Mouse (Mus musculus): ENCODE measurements around the gene Camk1g.
A peak's percentile ranks its signal among the peaks of the same experiment; 100 is the strongest.

Camk1g gene

GRCm38 (mm10) chr1:193334546-193334945 lies 35.6 kb downstream of the Camk1g start:
- DNase-seq (ENCODE audit: low read depth in 2 of 2, low spot score in 2 of 2): no peak

GRCm38 (mm10) chr1:193333776-193334175 lies 36.3 kb downstream of the Camk1g start:
- no peak for DNase-seq (ENCODE audit: low read depth in 2 of 2, low spot score in 2 of 2)

- no peak for DNase-seq (ENCODE audit: low read depth in 2 of 2, low spot score in 2 of 2)
Measured at GRCm38 (mm10) chr1:193332671-193333070, 37.4 kb downstream of the Camk1g start.

GRCm38 (mm10) chr1:193332018-193332417 lies 38.1 kb downstream of the Camk1g start:
- DNase-seq (ENCODE audit: low read depth in 2 of 2, low spot score in 2 of 2): no peak

GRCm38 (mm10) chr1:193330626-193331025 lies 39.5 kb downstream of the Camk1g start:
- no peak for DNase-seq (ENCODE audit: low read depth in 2 of 2, low spot score in 2 of 2)

- peak; percentile 69 for DNase-seq (ENCODE audit: low read depth in 2 of 2, low spot score in 2 of 2)
Measured at GRCm38 (mm10) chr1:193330172-193330571, 39.9 kb downstream of the Camk1g start.

GRCm38 (mm10) chr1:193329557-193329956 lies 40.5 kb downstream of the Camk1g start:
- DNase-seq (ENCODE audit: low read depth in 2 of 2, low spot score in 2 of 2): no peak

- DNase-seq (ENCODE audit: low read depth in 2 of 2, low spot score in 2 of 2): no peak
Measured at GRCm38 (mm10) chr1:193327686-193328085, 42.4 kb downstream of the Camk1g start.

- DNase-seq (ENCODE audit: low read depth in 2 of 2, low spot score in 2 of 2): no peak
Measured at GRCm38 (mm10) chr1:193327216-193327615, 42.9 kb downstream of the Camk1g start.

GRCm38 (mm10) chr1:193326456-193327145 lies 43.5 kb downstream of the Camk1g start:
- no peak for DNase-seq (ENCODE audit: low read depth in 2 of 2, low spot score in 2 of 2)

GRCm38 (mm10) chr1:193325891-193326290 lies 44.2 kb downstream of the Camk1g start:
- DNase-seq (ENCODE audit: low read depth in 2 of 2, low spot score in 2 of 2): no peak

GRCm38 (mm10) chr1:193324224-193324623 lies 45.9 kb downstream of the Camk1g start:
- peak; percentile 29 to 49 for DNase-seq (ENCODE audit: low read depth in 2 of 2, low spot score in 2 of 2)

- no peak for DNase-seq (ENCODE audit: low read depth in 2 of 2, low spot score in 2 of 2)
Measured at GRCm38 (mm10) chr1:193323686-193324085, 46.4 kb downstream of the Camk1g start.

GRCm38 (mm10) chr1:193320398-193320797 lies 49.7 kb downstream of the Camk1g start:
- DNase-seq (ENCODE audit: low read depth in 2 of 2, low spot score in 2 of 2): no peak

GRCm38 (mm10) chr1:193319721-193320120 lies 50.4 kb downstream of the Camk1g start:
- DNase-seq (ENCODE audit: low read depth in 2 of 2, low spot score in 2 of 2): no peak

- no peak for DNase-seq (ENCODE audit: low read depth in 2 of 2, low spot score in 2 of 2)
Measured at GRCm38 (mm10) chr1:193317159-193317559, 52.9 kb downstream of the Camk1g start.

- DNase-seq (ENCODE audit: low read depth in 2 of 2, low spot score in 2 of 2): no peak
Measured at GRCm38 (mm10) chr1:193316358-193316750, 53.7 kb downstream of the Camk1g start.

GRCm38 (mm10) chr1:193315705-193316357 lies 54.3 kb downstream of the Camk1g start:
- DNase-seq (ENCODE audit: low read depth in 2 of 2, low spot score in 2 of 2): no peak

- DNase-seq (ENCODE audit: low read depth in 2 of 2, low spot score in 2 of 2): no peak
Measured at GRCm38 (mm10) chr1:193311596-193311995, 58.5 kb downstream of the Camk1g start.

- no peak for DNase-seq (ENCODE audit: low read depth in 2 of 2, low spot score in 2 of 2)
Measured at GRCm38 (mm10) chr1:193310519-193311085, 59.5 kb downstream of the Camk1g start.

- DNase-seq (ENCODE audit: low read depth in 2 of 2, low spot score in 2 of 2): no peak
Measured at GRCm38 (mm10) chr1:193309785-193310518, 60.1 kb downstream of the Camk1g start.

GRCm38 (mm10) chr1:193306832-193307231 lies 63.3 kb downstream of the Camk1g start:
- no peak for DNase-seq (ENCODE audit: low read depth in 2 of 2, low spot score in 2 of 2)
